20 mouse cellular contexts compared by ENCODE assay signal in genomic region chr3:145170604-145171389, GRCm38 (mm10). TPM values are rescaled to one million over a fixed set of nuclear protein-coding genes. Genes with fewer than 3 reads are reported as not detected.
DNase-seq lines count a peak whose midpoint lies in the region; ATAC-seq and TF ChIP-seq lines count a peak whose summit lies in the region.
"Had no signal": no experiment of that assay in that cellular context is flagged by ENCODE, and none has a peak within 500 bp of the region (broad histone marks: within the 10 kb centered on the region; RNA-seq: fewer than 3 reads in every experiment).

No protein-coding gene starts in this region.

- H3K9ac ChIP-seq in liver, postnatal 0 days (replicated peaks) = no peak overlapping the region
- no peak overlapping the region for H3K9ac ChIP-seq in liver, embryonic 11.5 days (ENCODE audit: low read depth, low read length)
- no peak overlapping the region for H3K9ac ChIP-seq in midbrain, embryonic 11.5 days (ENCODE audit: low read length)
- no peak overlapping the region for H3K9ac ChIP-seq in midbrain, embryonic 14.5 days (replicated peaks; ENCODE audit: low read length)
- no peak overlapping the region for H3K9ac ChIP-seq in hindbrain, embryonic 12.5 days
- H3K9ac ChIP-seq: embryonic facial prominence, embryonic 15.5 days; heart, embryonic 13.5 days had no signal

- TF ChIP-seq CTCF in liver, postnatal 0 days (IDR thresholded peaks at IDR 0.05; ENCODE audit: low read depth) = no peak

- DNase-seq in liver, postnatal 0 days = peak; percentile 7
- DNase-seq in liver, embryonic 11.5 days (ENCODE audit: low spot score) = no peak
- peak; percentile 39 for DNase-seq in midbrain, embryonic 11.5 days (ENCODE audit: low spot score, missing footprints)
- DNase-seq in midbrain, embryonic 14.5 days = no peak
- peak; percentile 20 for DNase-seq in limb, embryonic 10.5 days (ENCODE audit: low spot score)
- DNase-seq: adrenal gland, adult 2 months; adrenal gland, postnatal 25 days; cerebellum, adult 18-20 months; cerebellum, adult 9-11 months; cerebellum, postnatal 36 days; gastrocnemius, postnatal 36 days; heart, adult 11 months; heart, postnatal 36 days had no signal

- H3K4me3 ChIP-seq in liver, postnatal 0 days (ENCODE audit: low read depth, low read length) = no peak overlapping the region
- no peak overlapping the region for H3K4me3 ChIP-seq in liver, embryonic 11.5 days (ENCODE audit: low read depth, low read length)
- no peak overlapping the region for H3K4me3 ChIP-seq in midbrain, embryonic 11.5 days (ENCODE audit: low read depth, low read length)
- no peak overlapping the region for H3K4me3 ChIP-seq in midbrain, embryonic 14.5 days (replicated peaks; ENCODE audit: low read depth, low read length)
- no peak overlapping the region for H3K4me3 ChIP-seq in limb, embryonic 10.5 days
- H3K4me3 ChIP-seq in hindbrain, embryonic 12.5 days = no peak overlapping the region
- H3K4me3 ChIP-seq: embryonic facial prominence, embryonic 15.5 days; erythroblast, embryonic 14.5 days; forebrain, embryonic 10.5 days; heart, embryonic 13.5 days had no signal

- no peaks in the 10 kb centered on the region for H3K4me1 ChIP-seq in liver, postnatal 0 days (ENCODE audit: insufficient read depth)
- H3K4me1 ChIP-seq in liver, embryonic 11.5 days (replicated peaks; ENCODE audit: control insufficient read depth, insufficient read depth, low read length) = no peaks in the 10 kb centered on the region
- H3K4me1 ChIP-seq in midbrain, embryonic 11.5 days (ENCODE audit: control insufficient read depth, insufficient read depth, low read length) = no peaks in the 10 kb centered on the region
- H3K4me1 ChIP-seq in midbrain, embryonic 14.5 days (ENCODE audit: control insufficient read depth, insufficient read depth, low read length) = no peaks in the 10 kb centered on the region
- H3K4me1 ChIP-seq in limb, embryonic 10.5 days = no peaks in the 10 kb centered on the region
- no peaks in the 10 kb centered on the region for H3K4me1 ChIP-seq in hindbrain, embryonic 12.5 days
- H3K4me1 ChIP-seq: forebrain, embryonic 10.5 days; heart, embryonic 13.5 days had no signal

- H3K27me3 ChIP-seq in liver, postnatal 0 days (ENCODE audit: insufficient read depth, low read length) = no peaks in the 10 kb centered on the region
- no peaks in the 10 kb centered on the region for H3K27me3 ChIP-seq in liver, embryonic 11.5 days (replicated peaks; ENCODE audit: control insufficient read depth, insufficient read depth, low read length)
- no peaks in the 10 kb centered on the region for H3K27me3 ChIP-seq in midbrain, embryonic 11.5 days (ENCODE audit: control insufficient read depth, insufficient read depth, low read length)
- H3K27me3 ChIP-seq in midbrain, embryonic 14.5 days (ENCODE audit: control insufficient read depth, insufficient read depth, low read length) = no peaks in the 10 kb centered on the region
- no peaks in the 10 kb centered on the region for H3K27me3 ChIP-seq in limb, embryonic 10.5 days (ENCODE audit: low read depth, poor library complexity, severe bottlenecking)
- H3K27me3 ChIP-seq in hindbrain, embryonic 12.5 days = no peaks in the 10 kb centered on the region
- H3K27me3 ChIP-seq: embryonic facial prominence, embryonic 15.5 days; heart, embryonic 13.5 days had no signal

- TF ChIP-seq EP300 in liver, postnatal 0 days (IDR thresholded peaks at IDR 0.05; ENCODE audit: low read depth) = no peak

- no peaks in the 10 kb centered on the region for H3K9me3 ChIP-seq in liver, postnatal 0 days (ENCODE audit: low read length)
- no peaks in the 10 kb centered on the region for H3K9me3 ChIP-seq in liver, embryonic 11.5 days (ENCODE audit: control insufficient read depth, low read length)
- no peaks in the 10 kb centered on the region for H3K9me3 ChIP-seq in midbrain, embryonic 11.5 days (ENCODE audit: control insufficient read depth, low read length)
- no peaks in the 10 kb centered on the region for H3K9me3 ChIP-seq in midbrain, embryonic 14.5 days (ENCODE audit: control insufficient read depth, low read length)
- no peaks in the 10 kb centered on the region for H3K9me3 ChIP-seq in limb, embryonic 10.5 days (replicated peaks)
- H3K9me3 ChIP-seq in hindbrain, embryonic 12.5 days (replicated peaks) = no peaks in the 10 kb centered on the region
- H3K9me3 ChIP-seq: embryonic facial prominence, embryonic 15.5 days; forebrain, embryonic 10.5 days; heart, embryonic 13.5 days had no signal

- no peak overlapping the region for H3K4me2 ChIP-seq in liver, postnatal 0 days (ENCODE audit: low read depth, low read length)
- no peak overlapping the region for H3K4me2 ChIP-seq in liver, embryonic 11.5 days
- H3K4me2 ChIP-seq in midbrain, embryonic 11.5 days = no peak overlapping the region
- no peak overlapping the region for H3K4me2 ChIP-seq in midbrain, embryonic 14.5 days (ENCODE audit: low read length)
- H3K4me2 ChIP-seq in hindbrain, embryonic 12.5 days (replicated peaks) = no peak overlapping the region
- H3K4me2 ChIP-seq: embryonic facial prominence, embryonic 15.5 days; heart, embryonic 13.5 days had no signal

- no peak overlapping the region for H3K27ac ChIP-seq in liver, postnatal 0 days (ENCODE audit: low read depth)
- H3K27ac ChIP-seq in liver, embryonic 11.5 days (ENCODE audit: low read depth, low read length) = no peak overlapping the region
- no peak overlapping the region for H3K27ac ChIP-seq in midbrain, embryonic 11.5 days (ENCODE audit: low read depth, low read length)
- H3K27ac ChIP-seq in midbrain, embryonic 14.5 days (replicated peaks; ENCODE audit: low read depth, low read length) = no peak overlapping the region
- no peak overlapping the region for H3K27ac ChIP-seq in limb, embryonic 10.5 days
- no peak overlapping the region for H3K27ac ChIP-seq in hindbrain, embryonic 12.5 days
- H3K27ac ChIP-seq: embryonic facial prominence, embryonic 15.5 days; forebrain, embryonic 10.5 days; heart, embryonic 13.5 days had no signal

- ATAC-seq in liver, postnatal 0 days = no peak
- ATAC-seq in liver, embryonic 11.5 days (replicated peaks; ENCODE audit: low FRiP score) = no peak
- no peak for ATAC-seq in midbrain, embryonic 11.5 days (ENCODE audit: low FRiP score)
- no peak for ATAC-seq in midbrain, embryonic 14.5 days (ENCODE audit: low FRiP score, low TSS enrichment)
- ATAC-seq in hindbrain, embryonic 12.5 days (ENCODE audit: low FRiP score) = no peak
- ATAC-seq in frontal cortex, adult (ENCODE audit: low TSS enrichment) = no peak
- ATAC-seq: forebrain, embryonic 14.5 days had no signal

- 66% methylated on average over 6 of the region's 6 CpGs for WGBS in liver, postnatal 0 days (ENCODE audit: insufficient replicate concordance)
- WGBS in liver, embryonic 11.5 days = 75% methylated on average over 6 of the region's 6 CpGs
- 91% methylated on average over 6 of the region's 6 CpGs for WGBS in midbrain, embryonic 11.5 days
- WGBS in midbrain, embryonic 14.5 days = 92% methylated on average over 6 of the region's 6 CpGs
- WGBS in limb, embryonic 10.5 days = 92% methylated on average over 6 of the region's 6 CpGs
- 90% methylated on average over 6 of the region's 6 CpGs for WGBS in hindbrain, embryonic 12.5 days

- no peaks in the 10 kb centered on the region for H3K36me3 ChIP-seq in liver, postnatal 0 days (replicated peaks; ENCODE audit: insufficient read depth, low read length)
- no peaks in the 10 kb centered on the region for H3K36me3 ChIP-seq in liver, embryonic 11.5 days (ENCODE audit: control insufficient read depth, insufficient read depth, low read length)
- H3K36me3 ChIP-seq in midbrain, embryonic 11.5 days (ENCODE audit: control insufficient read depth, insufficient read depth, low read length) = no peaks in the 10 kb centered on the region
- H3K36me3 ChIP-seq in midbrain, embryonic 14.5 days (ENCODE audit: control insufficient read depth, insufficient read depth, low read length) = no peaks in the 10 kb centered on the region
- H3K36me3 ChIP-seq in limb, embryonic 10.5 days = no peaks in the 10 kb centered on the region
- no peaks in the 10 kb centered on the region for H3K36me3 ChIP-seq in hindbrain, embryonic 12.5 days
- H3K36me3 ChIP-seq: embryonic facial prominence, embryonic 15.5 days; forebrain, embryonic 10.5 days; heart, embryonic 13.5 days had no signal

RNA-seq across cellular contexts. Expression of gene Odf2l, which starts 52.4 kb away (rescaled TPM):
- 5.4 and 5.6 TPM in 2 replicates for polyA plus RNA-seq in liver, postnatal 0 days (2015; fragmentation: Nextera tagmentation; extraction: Ambion mirVana)
- 18.7 and 19.5 TPM in 2 replicates for polyA plus RNA-seq in liver, embryonic 11.5 days (2014; fragmentation: Nextera tagmentation; extraction: Ambion mirVana)
- polyA plus RNA-seq in midbrain, embryonic 11.5 days (2014; fragmentation: Nextera tagmentation; extraction: Ambion mirVana) = 30.0 and 34.3 TPM in 2 replicates
- polyA plus RNA-seq in midbrain, embryonic 14.5 days (2014; fragmentation: Nextera tagmentation; extraction: Ambion mirVana) = 13.3 and 14.2 TPM in 2 replicates
- 16.2 and 18.1 TPM in 2 replicates for polyA plus RNA-seq in limb, embryonic 10.5 days (2016; fragmentation: Nextera tagmentation; extraction: Ambion mirVana)
- 24.8 and 26.6 TPM in 2 replicates for polyA plus RNA-seq in hindbrain, embryonic 12.5 days (2016; fragmentation: Nextera tagmentation; extraction: Ambion mirVana)

Comparison
In these comparisons a context has a peak if more than half of its experiments do, and no peak if none do; other contexts are left out.
1. DNase-seq: peak in liver, postnatal 0 days (single experiment), midbrain, embryonic 11.5 days (single experiment) and limb, embryonic 10.5 days (single experiment); none in liver, embryonic 11.5 days (single experiment) and midbrain, embryonic 14.5 days (single experiment).